ENCODE assay signal across 8 mouse cellular contexts in genomic region chr14:20398864-20399263, GRCm38 (mm10). TPM values are rescaled to one million over a fixed set of nuclear protein-coding genes. Genes with fewer than 3 reads are reported as not detected.
DNase-seq lines count a peak whose midpoint lies in the region; ATAC-seq and TF ChIP-seq lines count a peak whose summit lies in the region.

No protein-coding gene starts in this region.

- no peak for ATAC-seq in hindbrain, embryonic 14.5 days (ENCODE audit: low FRiP score)
- ATAC-seq in granulocyte monocyte progenitor cell, adult 5-6 weeks (replicated peaks; ENCODE audit: poor library complexity, severe bottlenecking) = peak; percentile 55; the same call in 1 of the 2 replicates

- no peak overlapping the region for H3K4me3 ChIP-seq in hindbrain, embryonic 10.5 days
- H3K4me3 ChIP-seq in hindbrain, embryonic 14.5 days (replicated peaks; ENCODE audit: low read length) = no peak overlapping the region
- no peak overlapping the region for H3K4me3 ChIP-seq in testis, adult 2 months (ENCODE audit: control insufficient read depth, low read depth, low read length)

- WGBS in hindbrain, embryonic 10.5 days = 49% methylated on average over 4 of the region's 4 CpGs
- WGBS in hindbrain, embryonic 14.5 days = 48% methylated on average over 4 of the region's 4 CpGs

- H3K36me3 ChIP-seq in hindbrain, embryonic 10.5 days = no peaks in the 10 kb centered on the region
- H3K36me3 ChIP-seq in hindbrain, embryonic 14.5 days (replicated peaks; ENCODE audit: control insufficient read depth, insufficient read depth) = no peaks in the 10 kb centered on the region
- H3K36me3 ChIP-seq in testis, adult 2 months (ENCODE audit: control insufficient read depth, insufficient read depth, low read length) = peaks cover 1% of the 10 kb centered on the region; the same call in 1 of the 2 replicates

- H3K4me2 ChIP-seq in hindbrain, embryonic 14.5 days (replicated peaks) = no peak overlapping the region

- H3K4me1 ChIP-seq in hindbrain, embryonic 10.5 days (replicated peaks) = peaks cover 7% of the 10 kb centered on the region; the same call in 1 of the 2 replicates
- H3K4me1 ChIP-seq in hindbrain, embryonic 14.5 days (replicated peaks; ENCODE audit: control insufficient read depth, insufficient read depth, low read length) = 0 out of 2 replicates have a peak, but pooled peaks cover 4% of the 10 kb centered on the region
- no peaks in the 10 kb centered on the region for H3K4me1 ChIP-seq in testis, adult 2 months (ENCODE audit: control insufficient read depth, insufficient read depth, low read length)

- H3K9ac ChIP-seq in hindbrain, embryonic 14.5 days = no peak overlapping the region

- DNase-seq in hindbrain, embryonic 10.5 days (ENCODE audit: low spot score) = peak; percentile 18
- no peak for DNase-seq in hindbrain, embryonic 14.5 days (ENCODE audit: low spot score)
- DNase-seq in testis, postnatal 14 days (ENCODE audit: low spot score) = no peak
- DNase-seq in thymus, postnatal 4 days = peak; percentile 75
- DNase-seq in ovary, adult 18-20 months (ENCODE audit: low spot score) = no peak
- DNase-seq in neural tube, embryonic 10.5 days (ENCODE audit: extremely low spot score, low spot score) = no peak

- H3K9me3 ChIP-seq in hindbrain, embryonic 10.5 days = no peaks in the 10 kb centered on the region
- H3K9me3 ChIP-seq in hindbrain, embryonic 14.5 days (ENCODE audit: control insufficient read depth, low read length) = no peaks in the 10 kb centered on the region

- H3K27me3 ChIP-seq in hindbrain, embryonic 10.5 days (ENCODE audit: insufficient read depth, poor library complexity, severe bottlenecking) = no peaks in the 10 kb centered on the region
- no peaks in the 10 kb centered on the region for H3K27me3 ChIP-seq in hindbrain, embryonic 14.5 days (ENCODE audit: control insufficient read depth, insufficient read depth, low read length)
- no peaks in the 10 kb centered on the region for H3K27me3 ChIP-seq in testis, adult 2 months (ENCODE audit: control insufficient read depth, insufficient read depth, low read length)

- TF ChIP-seq CTCF in testis, adult 2 months (IDR thresholded peaks at IDR 0.05; ENCODE audit: control insufficient read depth, insufficient read depth, insufficient replicate concordance, low read depth, low read length) = peak; percentile 9; the same call in 1 of the 2 replicates

- TF ChIP-seq POLR2A in testis, adult 2 months (IDR thresholded peaks at IDR 0.05; ENCODE audit: control insufficient read depth, low read depth, low read length) = no peak

- no peak overlapping the region for H3K27ac ChIP-seq in hindbrain, embryonic 10.5 days
- H3K27ac ChIP-seq in hindbrain, embryonic 14.5 days = no peak overlapping the region
- H3K27ac ChIP-seq in testis, adult 2 months (ENCODE audit: control insufficient read depth, insufficient read depth, low read depth, low read length) = no peak overlapping the region

RNA-seq across cellular contexts. Expression of gene Mrps16, which starts 5.4 kb away (rescaled TPM):
- 82.3 and 82.6 TPM in 2 replicates for polyA plus RNA-seq in hindbrain, embryonic 10.5 days (2016; fragmentation: Nextera tagmentation; extraction: Ambion mirVana)
- polyA plus RNA-seq in hindbrain, embryonic 14.5 days (2014; fragmentation: Nextera tagmentation; extraction: Ambion mirVana) = 63.6 and 69.8 TPM in 2 replicates
- 14.2 and 14.4 TPM in 2 replicates for polyA plus RNA-seq in testis, adult 2 months (2012; rRNA removed)
- 81.8 and 96.0 TPM in 2 replicates for total RNA-seq in granulocyte monocyte progenitor cell, adult 5-6 weeks (2014; fragmentation: Nextera tagmentation)
- total RNA-seq in granulocyte monocyte progenitor cell, adult 5-6 weeks (2017) = 44.8 and 46.8 TPM in 2 replicates

RNA-seq across cellular contexts. Expression of gene Dnajc9, which starts 10.2 kb away (rescaled TPM):
- 226 and 308 TPM in 2 replicates for polyA plus RNA-seq in hindbrain, embryonic 10.5 days (2016; fragmentation: Nextera tagmentation; extraction: Ambion mirVana)
- 96.4 and 116 TPM in 2 replicates for polyA plus RNA-seq in hindbrain, embryonic 14.5 days (2014; fragmentation: Nextera tagmentation; extraction: Ambion mirVana)
- polyA plus RNA-seq in testis, adult 2 months (2012; rRNA removed) = 104 and 140 TPM in 2 replicates
- 64.5 and 70.8 TPM in 2 replicates for total RNA-seq in granulocyte monocyte progenitor cell, adult 5-6 weeks (2014; fragmentation: Nextera tagmentation)
- 229 and 234 TPM in 2 replicates for total RNA-seq in granulocyte monocyte progenitor cell, adult 5-6 weeks (2017)

RNA-seq across cellular contexts. Expression of gene Fam149b, which starts 50.9 kb away (rescaled TPM):
- 45.0 and 46.7 TPM in 2 replicates for polyA plus RNA-seq in hindbrain, embryonic 10.5 days (2016; fragmentation: Nextera tagmentation; extraction: Ambion mirVana)
- polyA plus RNA-seq in hindbrain, embryonic 14.5 days (2014; fragmentation: Nextera tagmentation; extraction: Ambion mirVana) = 45.6 and 46.7 TPM in 2 replicates
- 51.2 and 54.5 TPM in 2 replicates for polyA plus RNA-seq in testis, adult 2 months (2012; rRNA removed)
- total RNA-seq in granulocyte monocyte progenitor cell, adult 5-6 weeks (2014; fragmentation: Nextera tagmentation) = 20.6 and 28.2 TPM in 2 replicates
- 27.9 and 28.1 TPM in 2 replicates for total RNA-seq in granulocyte monocyte progenitor cell, adult 5-6 weeks (2017)

RNA-seq across cellular contexts. Expression of gene Ecd, which starts 50.9 kb away (rescaled TPM):
- polyA plus RNA-seq in hindbrain, embryonic 10.5 days (2016; fragmentation: Nextera tagmentation; extraction: Ambion mirVana) = 64.0 and 71.1 TPM in 2 replicates
- 51.1 and 52.5 TPM in 2 replicates for polyA plus RNA-seq in hindbrain, embryonic 14.5 days (2014; fragmentation: Nextera tagmentation; extraction: Ambion mirVana)
- 19.4 and 19.7 TPM in 2 replicates for polyA plus RNA-seq in testis, adult 2 months (2012; rRNA removed)
- 52.6 and 57.0 TPM in 2 replicates for total RNA-seq in granulocyte monocyte progenitor cell, adult 5-6 weeks (2014; fragmentation: Nextera tagmentation)
- total RNA-seq in granulocyte monocyte progenitor cell, adult 5-6 weeks (2017) = 52.2 and 70.0 TPM in 2 replicates

RNA-seq across cellular contexts. Expression of gene Cfap70, which starts 53.2 kb away (rescaled TPM):
- polyA plus RNA-seq in hindbrain, embryonic 10.5 days (2016; fragmentation: Nextera tagmentation; extraction: Ambion mirVana) = 1.0 and 1.3 TPM in 2 replicates
- 1.3 and 1.4 TPM in 2 replicates for polyA plus RNA-seq in hindbrain, embryonic 14.5 days (2014; fragmentation: Nextera tagmentation; extraction: Ambion mirVana)
- 55.1 and 56.7 TPM in 2 replicates for polyA plus RNA-seq in testis, adult 2 months (2012; rRNA removed)
- not detected in 2 replicates for total RNA-seq in granulocyte monocyte progenitor cell, adult 5-6 weeks (2014; fragmentation: Nextera tagmentation)
- not detected in 2 replicates for total RNA-seq in granulocyte monocyte progenitor cell, adult 5-6 weeks (2017)

Comparison
In these comparisons a context has a peak if more than half of its experiments do, and no peak if none do; other contexts are left out.
1. DNase-seq: peak in hindbrain, embryonic 10.5 days (single experiment) and thymus, postnatal 4 days (single experiment); none in hindbrain, embryonic 14.5 days (single experiment), testis, postnatal 14 days (single experiment), ovary, adult 18-20 months (single experiment) and neural tube, embryonic 10.5 days (single experiment).